Mouse (Mus musculus) embryonic facial prominence, embryonic 14.5 days (tissue): Measurements from ENCODE around the gene Tmprss7. TPM values are rescaled to one million over a fixed set of nuclear protein-coding genes. Genes with fewer than 3 reads are reported as not detected.

Experiments used
- ATAC-seq: fragments of 200-750 bp; cut with Nextera tagmentation; 2 replicates; pipeline ENCODE4 v1.8.0; 2017; ENCODE audit warnings: low read depth, moderate number of reproducible peaks, moderate TSS enrichment
- DNase-seq: peaks from one replicate; pipeline ENCODE4 v3.0.0-alpha.2; 2015; ENCODE audit warnings: low spot score
- H3K27ac ChIP-seq: fragments of 300-500 bp; sonication (generic); replicated peaks from 2 replicates; pipeline ENCODE4 v1.5.1; 2014; ENCODE audit warnings: low read depth, mild to moderate bottlenecking, low read length, moderate library complexity
- H3K27me3 ChIP-seq: fragments of 300-500 bp; sonication (generic); replicated peaks from 2 replicates; pipeline ENCODE4 v1.6.1; 2014; ENCODE audit warnings: low read length; ENCODE audit not compliant: control insufficient read depth, insufficient read depth
- H3K36me3 ChIP-seq: fragments of 300-500 bp; sonication (generic); 2 replicates; pipeline ENCODE4 v1.6.1; 2014; ENCODE audit warnings: low read length, mixed read lengths; ENCODE audit not compliant: control insufficient read depth, insufficient read depth
- H3K4me1 ChIP-seq: fragments of 300-500 bp; sonication (generic); 2 replicates; pipeline ENCODE4 v1.6.1; 2014; ENCODE audit warnings: antibody characterized with exemption, low read length; ENCODE audit not compliant: control insufficient read depth, insufficient read depth
- H3K4me2 ChIP-seq: fragments of 300-500 bp; sonication (generic); 2 replicates; pipeline ENCODE4 v1.6.1; 2014; ENCODE audit warnings: low read depth, mild to moderate bottlenecking, low read length, moderate library complexity, mixed read lengths
- H3K4me3 ChIP-seq: fragments of 300-500 bp; sonication (generic); 2 replicates; pipeline ENCODE4 v1.5.1; 2014; ENCODE audit warnings: low read depth, mild to moderate bottlenecking, low read length
- H3K9ac ChIP-seq: fragments of 300-500 bp; sonication (generic); 2 replicates; pipeline ENCODE4 v1.6.1; 2014; ENCODE audit warnings: low read depth, mild to moderate bottlenecking, low read length, moderate library complexity, mixed read lengths
- H3K9me3 ChIP-seq: fragments of 300-500 bp; sonication (generic); 2 replicates; pipeline ENCODE4 v1.6.1; 2016; ENCODE audit warnings: low read length; ENCODE audit not compliant: control insufficient read depth
- whole genome bisulfite sequencing: fragments of 180-500 bp; shearing (Covaris S2); extraction: QIAGEN DNeasy Blood & Tissue Kit; methylation state at CpG from one replicate; pipeline ENCODE4 v1.1.7; 2014; 5-methylcytosine and 5-hydroxymethylcytosine counted together
- polyA plus RNA-seq: library from polyadenylated mRNA; unstranded; fragments of >200 nt; fragmentation: Nextera tagmentation; extraction: Ambion mirVana; gene quantifications from 2 replicates; pipeline ENCODE4 v1.2.1, GENCODE M21; 2014

Tmprss7 gene
- polyA plus RNA-seq, 1 experiment from 2014 or later: not detected

GRCm38 (mm10) chr16:45610267-45610666 is 83.2 kb downstream of the Tmprss7 start, which contains the start of gene Gcsam:
Gcsam (plus strand) TSS chr16:45610380.
- 69% methylated on average over 4 of the region's 4 CpGs for WGBS
- Histone ChIP-seq H3K4me3 (no peak within 1 kb of the TSS), H3K4me1 (no peaks in the 10 kb centered on the region), H3K4me2 (no peak within 1 kb of the TSS), H3K36me3 (no peaks in the 10 kb centered on the region), H3K27me3 (no peaks in the 10 kb centered on the region), H3K9me3 (no peaks in the 10 kb centered on the region), H3K9ac (no peak within 1 kb of the TSS), H3K27ac (no peak within 1 kb of the TSS)
- no peak for DNase-seq
- ATAC-seq: no peak

GRCm38 (mm10) chr16:45609300-45609699 is 84.2 kb downstream of the Tmprss7 start:
- no peak for ATAC-seq
- no peak for DNase-seq
- Histone ChIP-seq H3K4me3 (no peak overlapping the region), H3K36me3 (no peaks in the 10 kb centered on the region), H3K9me3 (no peaks in the 10 kb centered on the region), H3K4me1 (no peaks in the 10 kb centered on the region), H3K27me3 (no peaks in the 10 kb centered on the region), H3K4me2 (no peak overlapping the region), H3K9ac (no peak overlapping the region), H3K27ac (no peak overlapping the region)
- WGBS: 75% methylated on average over 3 of the region's 3 CpGs

- Histone ChIP-seq H3K4me2 (no peak overlapping the region), H3K27me3 (no peaks in the 10 kb centered on the region), H3K27ac (no peak overlapping the region), H3K4me1 (no peaks in the 10 kb centered on the region), H3K4me3 (no peak overlapping the region), H3K9ac (no peak overlapping the region), H3K9me3 (no peaks in the 10 kb centered on the region), H3K36me3 (no peaks in the 10 kb centered on the region)
- ATAC-seq: 0 out of 2 replicates have a peak, but pooled peaks have one; percentile 15
- DNase-seq: peak; percentile 49
- 33% methylated on average over 4 of the region's 4 CpGs for WGBS
Measured at GRCm38 (mm10) chr16:45608481-45608954, 84.9 kb downstream of the Tmprss7 start.

Other genes starting within 250 kb of the Tmprss7 start
- not detected in 2 replicates for gene Gm609, start 200.7 kb downstream of the Tmprss7 start, polyA plus RNA-seq
- gene Gm17783, start 161.6 kb downstream of the Tmprss7 start, polyA plus RNA-seq: not detected in 2 replicates
- not detected in 2 replicates for gene Slc9c1, start 158.3 kb downstream of the Tmprss7 start, polyA plus RNA-seq
- 0.69 and 1.5 TPM in 2 replicates for gene Gcsam, start 83.3 kb downstream of the Tmprss7 start, polyA plus RNA-seq
- 0.34 TPM in 1 of 2 replicates, not detected in the other for gene BC016579, start 39.6 kb downstream of the Tmprss7 start, polyA plus RNA-seq
- gene Tagln3, start 30.9 kb upstream of the Tmprss7 start, polyA plus RNA-seq: 26.0 and 30.6 TPM in 2 replicates
- gene Abhd10, start 49.3 kb upstream of the Tmprss7 start, polyA plus RNA-seq: 27.4 and 34.6 TPM in 2 replicates